Mouse (Mus musculus) stomach, embryonic 14.5 days (tissue): ENCODE results near the gene Wnt8b. TPM values are rescaled to one million over a fixed set of nuclear protein-coding genes. Genes with fewer than 3 reads are reported as not detected.
"Not testable (repeated sequence)": the region's sequence is repeated elsewhere in the genome, so short reads cannot be mapped to it uniquely, and the experiment has no call there.

Source experiments
- ATAC-seq: fragments of 200-750 bp; cut with Nextera tagmentation; 2 replicates; pipeline ENCODE4 v1.8.0; 2017; ENCODE audit warnings: low read depth, moderate TSS enrichment; ENCODE audit not compliant: insufficient number of reproducible peaks, insufficient read depth, low FRiP score
- H3K27ac ChIP-seq: fragments of 300-500 bp; sonication (generic); 2 replicates; pipeline ENCODE4 v1.5.1; 2014; ENCODE audit warnings: mild to moderate bottlenecking, low read length, moderate library complexity, mixed read lengths
- H3K27me3 ChIP-seq: fragments of 300-500 bp; sonication (generic); 2 replicates; pipeline ENCODE4 v1.6.1; 2014; ENCODE audit warnings: low read length, control low read depth, mixed read lengths; ENCODE audit not compliant: control insufficient read depth, insufficient read depth
- H3K36me3 ChIP-seq: fragments of 300-500 bp; sonication (generic); 2 replicates; pipeline ENCODE4 v1.6.1; 2014; ENCODE audit warnings: mild to moderate bottlenecking, control low read depth, low read length, moderate library complexity, mixed read lengths; ENCODE audit not compliant: control insufficient read depth, insufficient read depth
- H3K4me1 ChIP-seq: fragments of 300-500 bp; sonication (generic); 2 replicates; pipeline ENCODE4 v1.6.1; 2014; ENCODE audit warnings: low read length, control low read depth, mixed read lengths; ENCODE audit not compliant: control insufficient read depth, insufficient read depth
- H3K4me2 ChIP-seq: fragments of 300-500 bp; sonication (generic); replicated peaks from 2 replicates; pipeline ENCODE4 v1.6.1; 2014; ENCODE audit warnings: low read depth, low read length, control low read depth
- H3K4me3 ChIP-seq: fragments of 300-500 bp; sonication (generic); 2 replicates; pipeline ENCODE4 v1.5.1; 2014; ENCODE audit warnings: low read depth, low read length, control low read depth
- H3K9ac ChIP-seq: fragments of 300-500 bp; sonication (generic); replicated peaks from 2 replicates; pipeline ENCODE4 v1.6.1; 2014; ENCODE audit warnings: low read depth, mild to moderate bottlenecking, control low read depth, low read length, moderate library complexity, mixed read lengths
- H3K9me3 ChIP-seq: fragments of 300-500 bp; sonication (generic); 2 replicates; pipeline ENCODE4 v1.6.1; 2016; ENCODE audit warnings: low read depth, low read length, control low read depth; ENCODE audit not compliant: control insufficient read depth
- WGBS: fragments of 180-500 bp; shearing (Covaris S2); extraction: QIAGEN DNeasy Blood & Tissue Kit; methylation state at CpG from one replicate; pipeline ENCODE4 v1.1.7; 2014; 5-methylcytosine and 5-hydroxymethylcytosine counted together
- polyA plus RNA-seq: library from polyadenylated mRNA; unstranded; fragments of >200 nt; fragmentation: Nextera tagmentation; extraction: Ambion mirVana; gene quantifications from 2 replicates; pipeline ENCODE4 v1.2.1, GENCODE M21; 2014

Wnt8b gene
- polyA plus RNA-seq, 1 experiment from 2014 or later, result 0.46 TPM

GRCm38 (mm10) chr19:44462141-44462540 is 31.1 kb upstream of the Wnt8b start:
- ATAC-seq, result no peak

GRCm38 (mm10) chr19:44465960-44466525 is 27.2 kb upstream of the Wnt8b start:
- H3K27ac ChIP-seq, result not testable (repeated sequence)

More at GRCm38 (mm10) chr19:44462141-44462540, 31.1 kb upstream of the Wnt8b start:
- Histone ChIP-seq H3K27ac (no peak overlapping the region), H3K27me3 (no peaks in the 10 kb centered on the region), H3K4me2 (no peak overlapping the region), H3K4me1 (no peaks in the 10 kb centered on the region), H3K9me3 (no peaks in the 10 kb centered on the region), H3K4me3 (no peak overlapping the region), H3K36me3 (no peaks in the 10 kb centered on the region), H3K9ac (no peak overlapping the region)
- WGBS, result 71% methylated on average over 4 of the region's 4 CpGs

GRCm38 (mm10) chr19:44474158-44474557 is 19.1 kb upstream of the Wnt8b start:
- Histone ChIP-seq H3K9me3 (no peaks in the 10 kb centered on the region), H3K4me2 (no peak overlapping the region), H3K9ac (no peak overlapping the region), H3K27ac (no peak overlapping the region), H3K4me1 (no peaks in the 10 kb centered on the region), H3K36me3 (no peaks in the 10 kb centered on the region), H3K4me3 (no peak overlapping the region), H3K27me3 (no peaks in the 10 kb centered on the region)
- WGBS, result 4% methylated on average over 10 of the region's 10 CpGs
- ATAC-seq, result no peak

More at GRCm38 (mm10) chr19:44465960-44466525, 27.2 kb upstream of the Wnt8b start:
- not testable (repeated sequence) for ATAC-seq, H3K36me3 ChIP-seq, H3K9me3 ChIP-seq, H3K4me1 ChIP-seq, H3K27me3 ChIP-seq, H3K9ac ChIP-seq, H3K4me3 ChIP-seq, H3K4me2 ChIP-seq
- WGBS, result 76% methylated on average over 14 of the region's 14 CpGs

GRCm38 (mm10) chr19:44475268-44475667 is 18.0 kb upstream of the Wnt8b start:
- WGBS, result 82% methylated on average over 6 of the region's 6 CpGs

GRCm38 (mm10) chr19:44476541-44476940 is 16.7 kb upstream of the Wnt8b start:
- WGBS, result 50% methylated on average over 3 of the region's 3 CpGs
- no peak overlapping the region for H3K9ac ChIP-seq
- H3K4me1 ChIP-seq, result no peaks in the 10 kb centered on the region
- no peaks in the 10 kb centered on the region for H3K36me3 ChIP-seq
- no peaks in the 10 kb centered on the region for H3K27me3 ChIP-seq
- no peak for ATAC-seq
- no peaks in the 10 kb centered on the region for H3K9me3 ChIP-seq
- no peak overlapping the region for H3K4me3 ChIP-seq
- no peak overlapping the region for H3K27ac ChIP-seq
- no peak overlapping the region for H3K4me2 ChIP-seq

More at GRCm38 (mm10) chr19:44475268-44475667, 18.0 kb upstream of the Wnt8b start:
- no peaks in the 10 kb centered on the region for H3K9me3 ChIP-seq
- no peak overlapping the region for H3K27ac ChIP-seq
- no peak overlapping the region for H3K4me2 ChIP-seq
- H3K27me3 ChIP-seq, result no peaks in the 10 kb centered on the region
- no peak overlapping the region for H3K4me3 ChIP-seq
- no peaks in the 10 kb centered on the region for H3K4me1 ChIP-seq
- ATAC-seq, result no peak
- no peak overlapping the region for H3K9ac ChIP-seq
- no peaks in the 10 kb centered on the region for H3K36me3 ChIP-seq

GRCm38 (mm10) chr19:44487266-44487665 is 6.0 kb upstream of the Wnt8b start:
- Histone ChIP-seq H3K4me3 (no peak overlapping the region), H3K4me1 (no peaks in the 10 kb centered on the region), H3K27ac (no peak overlapping the region), H3K36me3 (no peaks in the 10 kb centered on the region), H3K9ac (no peak overlapping the region), H3K4me2 (no peak overlapping the region), H3K9me3 (no peaks in the 10 kb centered on the region), H3K27me3 (no peaks in the 10 kb centered on the region)
- ATAC-seq, result no peak
- 16% methylated on average over 8 of the region's 8 CpGs for WGBS

GRCm38 (mm10) chr19:44496511-44496910 is 3.2 kb downstream of the Wnt8b start:
- ATAC-seq, result no peak
- Histone ChIP-seq H3K27me3 (0 out of 2 replicates have a peak, but pooled peaks cover 2% of the 10 kb centered on the region), H3K36me3 (no peaks in the 10 kb centered on the region), H3K4me1 (no peaks in the 10 kb centered on the region), H3K9me3 (no peaks in the 10 kb centered on the region), H3K4me3 (no peak overlapping the region), H3K27ac (no peak overlapping the region), H3K4me2 (no peak overlapping the region), H3K9ac (no peak overlapping the region)
- WGBS, result 57% methylated on average over 8 of the region's 8 CpGs

- WGBS, result 68% methylated on average over 10 of the region's 10 CpGs
- Histone ChIP-seq H3K9me3 (no peaks in the 10 kb centered on the region), H3K27me3 (0 out of 2 replicates have a peak, but pooled peaks cover 2% of the 10 kb centered on the region), H3K36me3 (no peaks in the 10 kb centered on the region), H3K27ac (no peak overlapping the region), H3K4me1 (no peaks in the 10 kb centered on the region), H3K4me3 (no peak overlapping the region), H3K9ac (no peak overlapping the region), H3K4me2 (no peak overlapping the region)
- ATAC-seq, result no peak
Observed at GRCm38 (mm10) chr19:44496941-44497340, 3.7 kb downstream of the Wnt8b start.

GRCm38 (mm10) chr19:44498936-44499335 is 5.7 kb downstream of the Wnt8b start:
- H3K9ac ChIP-seq, result no peak overlapping the region
- H3K4me1 ChIP-seq, result no peaks in the 10 kb centered on the region
- H3K36me3 ChIP-seq, result no peaks in the 10 kb centered on the region
- WGBS, result 60% methylated on average over 6 of the region's 6 CpGs
- no peak overlapping the region for H3K4me3 ChIP-seq
- H3K4me2 ChIP-seq, result no peak overlapping the region
- ATAC-seq, result no peak
- H3K27me3 ChIP-seq, result 0 out of 2 replicates have a peak, but pooled peaks cover 2% of the 10 kb centered on the region
- no peaks in the 10 kb centered on the region for H3K9me3 ChIP-seq
- no peak overlapping the region for H3K27ac ChIP-seq
